10 mouse cellular contexts compared by ENCODE assay signal in the genomic region with DNA sequence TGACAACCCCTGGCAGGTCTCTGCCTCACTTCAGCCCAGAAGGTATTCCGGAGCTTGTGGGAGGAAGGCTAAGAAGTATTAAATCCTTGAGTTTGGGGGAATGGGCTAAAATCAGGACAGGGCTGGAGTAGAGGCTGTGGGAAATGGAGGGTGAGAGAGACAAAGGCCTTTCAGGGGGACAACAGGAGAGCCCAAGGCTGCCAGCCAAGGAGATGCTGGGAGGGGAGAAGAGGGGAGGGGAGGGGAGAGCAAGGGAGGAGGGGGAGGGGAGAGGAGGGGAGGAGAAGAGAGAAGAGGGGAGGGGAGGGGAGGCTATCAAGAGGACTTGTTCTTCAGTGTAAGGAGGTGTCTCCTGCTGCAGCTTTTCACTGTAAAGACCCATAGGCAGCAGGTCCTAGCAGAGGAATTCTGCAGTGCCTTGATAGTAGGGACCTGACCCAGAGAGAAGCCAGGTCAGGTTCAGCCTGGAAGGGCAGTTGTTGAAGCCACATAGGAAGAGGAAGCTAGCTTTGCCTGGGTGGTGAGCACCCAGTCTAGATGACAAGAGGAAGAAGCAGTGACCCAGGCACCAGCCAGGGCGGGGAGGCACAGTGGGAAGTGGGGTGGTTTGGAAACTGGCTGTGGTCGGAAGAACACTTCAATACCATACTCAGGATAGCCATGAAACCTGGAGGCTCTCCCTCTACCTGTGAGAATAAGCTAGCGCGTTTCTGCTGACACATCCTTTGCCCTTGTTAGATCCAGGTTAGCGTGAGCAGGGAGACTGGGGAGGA. TPM values are rescaled to one million over a fixed set of nuclear protein-coding genes. Genes with fewer than 3 reads are reported as not detected.
DNase-seq lines count a peak whose midpoint lies in the region; ATAC-seq and TF ChIP-seq lines count a peak whose summit lies in the region.
"Had no signal": no experiment of that assay in that cellular context is flagged by ENCODE, and none has a peak within 500 bp of the region (broad histone marks: within the 10 kb centered on the region; RNA-seq: fewer than 3 reads in every experiment).

No protein-coding gene starts in this region.

- no peak for DNase-seq in midbrain, embryonic 10.5 days (ENCODE audit: low spot score)
- no peak for DNase-seq in midbrain, postnatal 0 days (ENCODE audit: low spot score)
- DNase-seq in forebrain, embryonic 10.5 days (ENCODE audit: extremely low spot score, low spot score), result no peak
- peak; percentile 47 for DNase-seq in thymus, postnatal 14 days
- DNase-seq in kidney, adult 8-10 months, result no peak
- DNase-seq in frontal cortex, postnatal 36 days (ENCODE audit: low spot score in 2 of 2), result no peak
- DNase-seq: kidney, postnatal 10 days had no signal

- no peaks in the 10 kb centered on the region for H3K9me3 ChIP-seq in midbrain, embryonic 10.5 days (replicated peaks)
- H3K9me3 ChIP-seq in midbrain, postnatal 0 days (ENCODE audit: low read length), result no peaks in the 10 kb centered on the region
- no peaks in the 10 kb centered on the region for H3K9me3 ChIP-seq in forebrain, embryonic 10.5 days
- no peaks in the 10 kb centered on the region for H3K9me3 ChIP-seq in liver, embryonic 16.5 days (replicated peaks; ENCODE audit: control insufficient read depth, low read length)
- H3K9me3 ChIP-seq: embryonic facial prominence, embryonic 13.5 days; stomach, embryonic 15.5 days had no signal

- no peak overlapping the region for H3K9ac ChIP-seq in midbrain, postnatal 0 days (replicated peaks; ENCODE audit: low read length, poor library complexity, severe bottlenecking)
- no peak overlapping the region for H3K9ac ChIP-seq in liver, embryonic 16.5 days (ENCODE audit: low read depth, low read length)
- H3K9ac ChIP-seq: embryonic facial prominence, embryonic 13.5 days; stomach, embryonic 15.5 days had no signal

- ATAC-seq in midbrain, postnatal 0 days (ENCODE audit: low FRiP score), result no peak
- 0 out of 2 replicates have a peak, but pooled peaks have one; percentile 22 for ATAC-seq in liver, embryonic 16.5 days (ENCODE audit: low read depth)

- 81% methylated on average over 6 of the region's 6 CpGs for WGBS in midbrain, embryonic 10.5 days
- WGBS in midbrain, postnatal 0 days, result 86% methylated on average over 6 of the region's 6 CpGs
- 82% methylated on average over 6 of the region's 6 CpGs for WGBS in forebrain, embryonic 10.5 days
- WGBS in liver, embryonic 16.5 days (ENCODE audit: insufficient replicate concordance), result 43% methylated on average over 6 of the region's 6 CpGs

- H3K4me2 ChIP-seq in midbrain, postnatal 0 days (ENCODE audit: low read depth, low read length, poor library complexity, severe bottlenecking), result no peak overlapping the region
- H3K4me2 ChIP-seq in liver, embryonic 16.5 days (ENCODE audit: low read depth, low read length), result no peak overlapping the region
- H3K4me2 ChIP-seq: embryonic facial prominence, embryonic 13.5 days; stomach, embryonic 15.5 days had no signal

- H3K36me3 ChIP-seq in midbrain, embryonic 10.5 days, result peaks cover 69% of the 10 kb centered on the region
- H3K36me3 ChIP-seq in midbrain, postnatal 0 days (ENCODE audit: insufficient read depth, low read length), result no peaks in the 10 kb centered on the region
- peaks cover 66% of the 10 kb centered on the region for H3K36me3 ChIP-seq in forebrain, embryonic 10.5 days (replicated peaks)
- no peaks in the 10 kb centered on the region for H3K36me3 ChIP-seq in liver, embryonic 16.5 days (ENCODE audit: control insufficient read depth, insufficient read depth)
- H3K36me3 ChIP-seq: embryonic facial prominence, embryonic 13.5 days; stomach, embryonic 15.5 days had no signal

- H3K27me3 ChIP-seq in midbrain, embryonic 10.5 days (ENCODE audit: low read depth, poor library complexity, severe bottlenecking), result no peaks in the 10 kb centered on the region
- H3K27me3 ChIP-seq in midbrain, postnatal 0 days (ENCODE audit: insufficient read depth, low read length), result no peaks in the 10 kb centered on the region
- H3K27me3 ChIP-seq in forebrain, embryonic 10.5 days (ENCODE audit: poor library complexity, severe bottlenecking), result no peaks in the 10 kb centered on the region
- no peaks in the 10 kb centered on the region for H3K27me3 ChIP-seq in liver, embryonic 16.5 days (ENCODE audit: control insufficient read depth, insufficient read depth, low read depth, low read length)
- H3K27me3 ChIP-seq: embryonic facial prominence, embryonic 13.5 days; stomach, embryonic 15.5 days had no signal

- peaks cover 94% of the 10 kb centered on the region for H3K4me1 ChIP-seq in midbrain, embryonic 10.5 days
- H3K4me1 ChIP-seq in midbrain, postnatal 0 days (ENCODE audit: insufficient read depth, low read length), result no peaks in the 10 kb centered on the region
- peaks cover 75% of the 10 kb centered on the region for H3K4me1 ChIP-seq in forebrain, embryonic 10.5 days
- peaks cover 22% of the 10 kb centered on the region for H3K4me1 ChIP-seq in liver, embryonic 16.5 days (ENCODE audit: control insufficient read depth, low read depth, low read length)

- H3K27ac ChIP-seq in midbrain, embryonic 10.5 days (replicated peaks), result peak overlapping the region; percentile 78
- H3K27ac ChIP-seq in midbrain, postnatal 0 days (ENCODE audit: low read depth, low read length), result no peak overlapping the region
- peak overlapping the region; percentile 82 for H3K27ac ChIP-seq in forebrain, embryonic 10.5 days
- H3K27ac ChIP-seq in liver, embryonic 16.5 days (ENCODE audit: low read length), result no peak overlapping the region
- H3K27ac ChIP-seq: embryonic facial prominence, embryonic 13.5 days; stomach, embryonic 15.5 days had no signal

- no peak for TF ChIP-seq CTCF in midbrain, postnatal 0 days (IDR thresholded peaks at IDR 0.05)

- peak overlapping the region; percentile 17; the same call in 1 of the 2 replicates for H3K4me3 ChIP-seq in midbrain, embryonic 10.5 days
- no peak overlapping the region for H3K4me3 ChIP-seq in midbrain, postnatal 0 days (ENCODE audit: low read depth, low read length)
- H3K4me3 ChIP-seq in forebrain, embryonic 10.5 days, result no peak overlapping the region
- no peak overlapping the region for H3K4me3 ChIP-seq in liver, embryonic 16.5 days (ENCODE audit: low read depth, low read length)
- H3K4me3 ChIP-seq: embryonic facial prominence, embryonic 13.5 days; stomach, embryonic 15.5 days had no signal

RNA-seq across cellular contexts. Expression of a gene that starts 7.0 kb away (rescaled TPM):
- polyA plus RNA-seq in midbrain, embryonic 10.5 days (2016; fragmentation: Nextera tagmentation; extraction: Ambion mirVana), result 34.3 and 45.7 TPM in 2 replicates
- total RNA-seq in midbrain, postnatal 0 days (2014; rRNA removed), result 19.5 and 22.4 TPM in 2 replicates
- 6.2 and 7.2 TPM in 2 replicates for polyA plus RNA-seq in midbrain, postnatal 0 days (2015; fragmentation: Nextera tagmentation; extraction: Ambion mirVana)
- polyA plus RNA-seq in forebrain, embryonic 10.5 days (2016; fragmentation: Nextera tagmentation; extraction: Ambion mirVana), result 22.8 and 23.1 TPM in 2 replicates
- polyA plus RNA-seq in liver, embryonic 16.5 days (2015; fragmentation: Nextera tagmentation; extraction: Ambion mirVana), result 3.5 and 4.6 TPM in 2 replicates

Comparison
In these comparisons a context has a peak if more than half of its experiments do, and no peak if none do; other contexts are left out.
1. H3K27ac ChIP-seq: peak in midbrain, embryonic 10.5 days (single experiment) and forebrain, embryonic 10.5 days (single experiment); none in midbrain, postnatal 0 days (single experiment) and liver, embryonic 16.5 days (single experiment).